Mouse (Mus musculus): Measurements from ENCODE around the gene Tbc1d8b.
"Not testable (repeated sequence)": the region's sequence is repeated elsewhere in the genome, so short reads cannot be mapped to it uniquely, and the experiment has no call there.

Tbc1d8b gene

DNA sequence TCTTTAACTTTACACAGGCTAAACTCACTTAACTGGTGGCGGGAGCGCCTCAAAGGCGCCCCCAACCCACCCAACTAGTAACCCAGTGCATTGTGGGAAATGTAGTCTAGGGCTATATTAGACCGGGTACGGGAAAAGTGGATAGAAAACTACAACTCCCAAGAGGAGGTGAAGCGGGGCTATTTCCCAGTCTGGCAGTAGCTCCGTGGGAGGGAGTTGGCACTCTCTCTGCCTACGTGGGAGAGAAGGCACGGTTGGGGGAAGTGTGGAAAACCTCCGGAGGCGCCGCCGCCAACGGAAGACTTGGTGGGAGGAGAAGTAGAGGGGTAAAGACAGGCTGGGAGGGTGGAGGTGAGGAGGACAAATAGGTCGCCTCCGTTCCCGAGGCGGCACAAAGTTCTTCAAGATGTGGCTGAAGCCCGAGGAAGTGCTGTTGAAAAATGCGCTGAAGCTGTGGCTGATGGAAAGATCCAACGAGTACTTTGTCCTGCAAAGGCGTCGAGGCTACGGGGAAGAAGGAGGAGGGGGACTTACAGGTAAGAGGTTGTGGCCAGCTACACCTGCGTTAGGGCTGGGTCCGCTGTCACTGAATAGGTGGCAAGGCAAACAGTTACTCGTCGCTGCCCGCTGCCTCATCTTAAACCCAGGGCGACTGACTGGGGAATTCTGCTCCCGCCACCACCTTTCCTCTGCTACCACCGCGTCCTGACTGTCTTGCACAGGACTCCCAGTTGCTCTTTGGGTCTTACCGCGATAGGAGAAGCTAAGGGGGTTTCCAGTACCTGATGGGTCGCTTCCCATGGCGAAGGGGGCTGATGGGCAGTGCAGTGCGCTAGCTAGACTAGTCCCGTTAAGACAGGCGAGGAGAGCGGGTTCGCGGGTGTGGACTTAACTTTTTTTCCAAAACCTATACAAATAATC, at the start of gene Tbc1d8b:
Gene Tbc1d8b, plus strand, starts transcription at position 222 of the 921 bp plus-strand sequence.
- DNase-seq = peak; percentile 68

DNA sequence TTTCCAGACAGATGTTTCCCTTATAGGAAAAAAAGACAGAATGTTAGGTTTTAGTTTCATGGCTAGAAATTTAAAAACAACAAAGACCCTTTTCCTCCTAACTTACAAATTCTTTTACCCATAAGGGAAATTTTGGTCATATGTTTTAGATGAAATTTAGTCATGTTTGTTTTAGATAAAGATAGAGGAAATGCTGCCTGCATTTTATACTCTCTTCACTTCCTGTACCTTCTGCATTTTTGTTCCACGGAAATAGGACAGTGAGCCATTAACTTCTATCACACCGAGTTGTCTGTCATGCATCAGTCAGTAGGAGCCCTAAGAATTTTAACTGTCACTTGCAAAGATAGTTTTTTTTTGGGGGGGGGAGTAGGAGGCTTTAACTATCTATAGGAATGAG, 45.1 kb upstream of the Tbc1d8b start:
- no peak for DNase-seq

DNA sequence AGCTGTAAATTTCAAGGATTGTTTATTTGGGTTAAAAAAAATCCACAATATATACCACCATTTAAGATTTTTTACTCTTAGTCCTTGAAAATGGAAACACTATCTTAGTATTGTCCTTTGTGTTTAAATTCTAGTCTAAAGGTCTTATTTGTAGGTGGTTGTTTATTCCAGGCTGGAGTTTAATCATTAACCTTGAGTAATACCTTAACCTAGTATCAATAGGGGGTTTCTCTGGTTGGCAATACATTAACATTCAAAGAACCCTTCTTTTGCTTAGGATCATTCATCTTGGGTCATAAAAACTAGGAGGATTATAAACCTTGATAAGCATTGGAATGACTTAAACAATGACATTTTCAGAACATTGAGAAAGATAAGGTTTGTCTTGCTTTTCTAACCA, 44.4 kb upstream of the Tbc1d8b start:
- DNase-seq = no peak

DNA sequence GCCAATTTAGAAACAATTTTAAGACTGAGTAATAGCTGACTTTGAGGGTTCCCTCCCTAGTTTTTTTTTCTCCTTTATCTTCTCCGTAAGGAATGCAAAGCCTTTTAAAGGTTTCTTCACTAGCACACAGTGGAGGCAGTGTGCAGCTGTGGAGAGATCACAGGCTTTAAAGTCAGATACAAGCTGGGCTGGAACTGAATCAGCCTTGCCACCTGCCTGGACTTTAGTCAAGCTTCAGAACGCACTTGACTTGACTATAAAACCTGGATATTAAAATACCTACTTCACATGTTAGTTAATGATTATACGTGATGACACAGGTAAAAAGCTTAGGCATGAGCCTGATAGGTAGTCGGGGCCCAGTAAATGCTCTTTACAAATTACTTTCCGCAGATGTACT, 32.6 kb upstream of the Tbc1d8b start:
- no peak for DNase-seq

DNA sequence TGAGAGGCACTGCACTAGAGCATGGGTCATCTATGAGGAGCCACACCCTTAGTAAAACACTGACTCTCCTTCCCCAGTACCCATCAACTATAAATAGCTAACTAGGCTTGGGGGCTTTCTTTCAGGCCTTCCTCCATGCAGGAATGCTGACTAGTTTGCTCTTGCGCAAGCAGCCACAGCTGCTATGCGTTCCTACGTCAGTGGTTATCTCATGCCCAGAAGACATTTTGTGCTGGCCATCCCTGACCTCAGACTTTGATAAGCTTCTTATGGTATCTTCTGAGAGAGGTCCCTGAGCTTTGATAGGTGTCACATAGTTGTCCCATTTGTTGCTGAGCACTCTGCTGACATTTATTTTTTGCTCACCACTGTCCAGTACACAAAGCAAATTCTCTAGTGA, 31.5 kb upstream of the Tbc1d8b start:
- DNase-seq = no peak

DNA sequence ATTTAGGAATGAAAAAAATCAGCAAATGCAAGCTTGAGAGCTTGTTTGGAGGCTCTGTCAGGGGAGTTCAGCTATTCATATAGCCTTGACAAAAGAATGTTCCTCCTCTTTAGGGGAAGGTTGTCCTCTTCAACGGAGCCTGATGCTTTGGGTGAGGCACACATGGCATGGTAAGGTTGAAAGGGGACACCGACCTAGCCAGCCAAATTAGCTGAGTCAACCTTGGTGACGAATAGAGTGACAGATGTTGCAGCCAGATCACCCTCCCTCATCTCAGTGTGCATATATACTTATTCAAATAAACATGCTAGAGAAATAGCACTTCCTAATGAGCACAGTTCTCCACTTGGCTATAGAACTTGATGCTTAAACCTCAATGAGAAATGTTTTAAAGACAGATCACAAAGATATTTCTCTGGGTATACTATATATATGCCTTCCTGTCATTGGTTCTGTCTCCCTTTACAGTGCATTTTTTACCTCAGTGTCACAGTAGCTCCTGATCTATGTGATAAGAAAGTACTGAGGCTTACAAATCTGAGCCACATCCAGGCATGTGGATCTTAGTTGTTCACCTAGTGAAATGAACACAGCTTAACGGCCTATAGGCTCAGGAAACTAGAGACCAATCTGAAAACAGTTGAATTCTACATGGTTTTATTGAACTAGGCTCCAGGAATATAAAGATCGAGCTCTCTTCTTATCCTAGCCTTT, 30.3 kb upstream of the Tbc1d8b start:
- DNase-seq = no peak

DNA sequence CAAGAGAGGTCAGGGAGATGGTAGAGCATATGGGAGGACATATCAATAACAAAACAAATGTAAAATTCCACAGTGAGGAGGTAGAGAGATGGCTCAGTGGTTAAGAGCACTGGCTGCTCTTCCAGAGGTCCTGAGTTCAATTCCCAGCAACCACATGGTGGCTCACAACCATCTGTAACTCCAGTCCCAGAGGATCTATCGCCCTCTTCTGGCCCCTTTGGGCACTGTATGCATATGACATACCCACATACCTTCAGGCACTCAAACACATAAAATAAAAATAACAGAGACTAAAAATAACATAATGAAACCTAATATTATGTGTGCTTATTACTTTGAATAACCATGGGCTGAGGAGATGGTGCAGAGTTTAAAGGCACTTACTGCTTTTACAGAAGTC, 22.7 kb upstream of the Tbc1d8b start:
- no peak for DNase-seq

DNA sequence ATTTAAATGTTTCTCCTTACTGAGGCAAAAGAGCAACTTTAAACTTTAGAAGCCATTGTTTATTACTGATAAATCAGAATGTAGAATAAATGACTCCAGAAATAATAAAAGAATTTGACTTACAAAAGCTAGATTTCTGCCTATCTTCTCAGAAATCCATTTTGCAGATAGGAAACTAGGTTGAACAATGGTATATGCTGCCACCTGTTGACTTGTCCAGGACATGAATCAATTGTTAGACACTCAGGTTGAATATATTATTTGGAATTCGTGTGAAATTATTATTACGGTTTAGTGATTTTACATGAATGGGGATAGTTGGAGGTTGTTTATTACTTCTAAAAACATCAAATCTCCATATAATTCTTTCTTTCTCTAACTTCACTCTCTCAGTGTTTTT, 19.0 kb upstream of the Tbc1d8b start:
- peak; percentile 4 for DNase-seq

DNA sequence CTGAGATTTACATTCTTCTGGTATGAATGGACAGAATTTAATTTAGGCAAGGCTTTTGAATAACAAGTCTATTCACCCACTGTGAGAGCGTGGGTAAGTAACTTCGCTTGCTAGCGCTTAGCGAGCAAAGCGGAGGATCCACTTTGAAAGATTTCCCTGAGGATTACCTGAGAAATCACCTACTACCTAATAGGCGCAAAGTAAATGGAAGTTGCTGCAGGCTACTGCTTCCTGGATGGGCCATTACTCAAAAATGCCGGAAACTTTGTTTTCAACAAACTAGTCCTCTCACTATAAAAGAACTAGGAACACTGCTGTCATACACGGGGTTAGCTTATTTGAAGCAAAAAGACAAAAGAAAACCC, 404 bp upstream of the Tbc1d8b start:
- no peak for DNase-seq

DNA sequence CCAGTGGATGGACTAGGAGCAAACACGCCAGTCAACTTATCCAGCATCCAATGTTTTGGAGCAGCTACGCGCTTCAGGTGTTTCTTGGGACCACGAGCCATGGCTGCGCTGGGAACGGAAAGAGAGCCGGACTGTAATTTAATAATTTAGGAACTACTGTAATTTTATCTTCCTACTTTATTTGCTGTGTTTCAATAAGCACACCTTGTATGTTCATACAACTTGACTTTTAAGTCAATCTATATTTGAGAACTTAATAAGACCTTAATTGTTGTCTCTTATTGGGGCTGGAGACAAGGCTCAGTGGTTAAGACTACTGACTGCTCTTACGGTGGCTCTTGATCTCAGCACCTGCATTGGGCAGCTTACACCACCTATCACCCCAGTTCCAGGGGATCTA, 29.6 kb downstream of the Tbc1d8b start, which contains the start of gene Gm15013:
Gene Gm15013, minus strand, starts transcription at position 101 of the 400 bp plus-strand sequence.
- DNase-seq = no peak

DNA sequence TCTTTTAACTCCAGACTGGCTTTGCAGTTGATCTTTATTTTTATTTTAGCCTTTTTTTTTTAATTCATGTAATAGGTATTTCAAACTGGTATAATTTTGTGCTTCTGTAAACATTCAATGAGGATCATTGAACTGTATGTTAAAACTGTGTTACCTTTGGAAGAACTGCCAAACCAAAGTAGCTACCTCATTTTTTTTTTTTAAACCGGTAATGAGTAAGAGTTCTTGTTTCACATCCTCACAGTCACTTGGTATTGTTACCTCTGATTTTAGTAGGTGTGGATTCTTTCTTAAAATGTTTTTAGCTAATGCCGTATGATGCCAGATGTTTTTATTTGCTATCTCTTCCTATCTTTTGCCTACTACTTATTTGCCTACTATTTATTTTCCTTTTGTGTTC, 37.6 kb downstream of the Tbc1d8b start:
- DNase-seq = no peak

DNA sequence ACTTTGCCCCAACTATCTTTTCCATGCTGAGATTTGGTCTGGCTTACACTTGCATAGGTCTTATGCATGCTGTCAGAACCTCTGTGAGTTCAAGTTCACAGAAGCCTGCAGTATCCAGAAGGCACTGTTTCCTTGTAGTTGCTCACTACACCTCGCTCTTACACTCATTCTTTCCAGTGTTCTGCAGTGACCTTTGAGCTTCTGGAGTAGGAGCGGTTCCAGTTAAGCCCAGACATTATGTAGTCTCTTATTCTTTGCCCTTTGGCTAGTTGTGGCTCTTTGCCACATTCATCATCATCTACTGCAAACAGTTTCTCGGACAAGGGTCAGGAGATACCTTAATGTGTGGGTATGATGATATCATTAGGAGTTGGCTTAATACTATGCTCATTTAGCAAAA, 45.7 kb downstream of the Tbc1d8b start:
- DNase-seq = no peak

DNA sequence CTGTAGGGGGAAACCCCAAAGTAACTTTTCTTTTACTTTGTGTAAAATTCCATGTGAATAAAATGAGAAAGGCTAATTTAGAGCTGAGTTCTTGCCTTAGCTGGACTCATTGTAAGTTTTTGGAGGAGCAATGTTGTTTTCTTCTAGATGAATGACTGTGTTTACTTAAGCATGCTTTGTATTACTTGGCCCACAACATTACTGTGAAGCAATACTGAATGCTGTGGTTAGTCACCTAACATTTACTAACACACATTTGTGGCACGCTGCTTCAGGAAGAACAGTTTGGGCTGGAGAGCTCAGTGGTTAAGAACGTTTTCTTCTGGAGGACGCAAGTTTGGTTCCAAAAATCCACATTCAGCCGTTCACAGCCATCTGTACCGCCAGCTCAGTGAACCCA, 52.3 kb downstream of the Tbc1d8b start:
- DNase-seq = no peak

DNA sequence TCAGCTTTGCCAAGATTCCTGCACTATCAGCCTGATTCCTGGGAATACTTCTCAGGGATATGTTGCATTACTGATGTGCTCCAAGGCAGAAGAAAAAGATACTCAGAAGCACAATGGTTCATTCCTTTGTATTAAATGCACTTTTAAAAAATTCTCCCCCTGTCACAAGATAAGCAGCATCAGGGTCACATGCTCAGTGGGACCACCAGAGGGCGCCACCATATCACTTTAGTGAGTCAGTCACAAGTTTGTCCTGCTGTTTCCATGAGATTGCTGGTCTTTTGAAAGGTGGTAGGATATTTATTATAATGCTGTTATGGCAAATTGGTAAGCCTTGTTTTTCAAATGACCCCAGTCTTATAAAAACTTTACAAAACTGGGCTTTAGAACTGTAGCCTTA, 67.1 kb downstream of the Tbc1d8b start:
- DNase-seq = peak; percentile 45

DNA sequence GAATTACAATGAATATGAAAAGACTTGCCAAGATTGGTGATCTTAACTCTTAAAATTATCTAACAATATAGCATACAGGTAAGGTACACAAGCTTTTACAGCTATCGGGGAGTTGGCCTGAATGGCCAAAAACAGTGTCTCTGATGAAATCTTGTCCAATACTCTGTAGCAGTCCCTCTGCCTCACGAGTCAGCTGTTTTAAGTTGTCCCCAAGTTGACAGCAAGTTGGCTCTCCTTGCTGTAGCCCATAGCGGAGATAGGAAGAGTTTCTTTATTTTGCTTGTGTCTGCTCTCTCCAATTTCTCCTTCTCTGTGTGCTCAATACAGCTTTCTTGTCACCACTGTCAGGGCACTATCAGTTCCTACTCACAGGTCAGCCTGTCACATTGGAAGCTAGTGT, 73.8 kb downstream of the Tbc1d8b start:
- not testable (repeated sequence) for DNase-seq

DNA sequence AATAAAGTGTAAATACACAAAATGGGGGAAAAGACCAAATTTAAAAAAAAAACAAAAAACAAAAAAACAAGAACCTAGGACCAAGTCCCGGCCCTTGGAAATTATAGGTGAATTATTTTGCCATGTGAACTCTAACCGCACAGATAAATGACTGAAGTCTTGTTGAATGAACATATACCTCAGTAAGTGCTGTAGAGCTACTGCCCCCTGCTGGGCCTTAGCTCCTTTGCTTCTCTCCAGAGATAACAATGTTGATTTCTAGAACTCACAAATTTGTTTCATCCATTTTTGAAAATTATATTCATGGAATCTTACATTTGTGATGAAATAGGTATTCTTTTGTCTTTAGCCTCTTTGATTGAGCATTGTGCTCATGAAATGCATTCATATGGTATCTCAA, 77.8 kb downstream of the Tbc1d8b start:
- peak; percentile 25 for DNase-seq

DNA sequence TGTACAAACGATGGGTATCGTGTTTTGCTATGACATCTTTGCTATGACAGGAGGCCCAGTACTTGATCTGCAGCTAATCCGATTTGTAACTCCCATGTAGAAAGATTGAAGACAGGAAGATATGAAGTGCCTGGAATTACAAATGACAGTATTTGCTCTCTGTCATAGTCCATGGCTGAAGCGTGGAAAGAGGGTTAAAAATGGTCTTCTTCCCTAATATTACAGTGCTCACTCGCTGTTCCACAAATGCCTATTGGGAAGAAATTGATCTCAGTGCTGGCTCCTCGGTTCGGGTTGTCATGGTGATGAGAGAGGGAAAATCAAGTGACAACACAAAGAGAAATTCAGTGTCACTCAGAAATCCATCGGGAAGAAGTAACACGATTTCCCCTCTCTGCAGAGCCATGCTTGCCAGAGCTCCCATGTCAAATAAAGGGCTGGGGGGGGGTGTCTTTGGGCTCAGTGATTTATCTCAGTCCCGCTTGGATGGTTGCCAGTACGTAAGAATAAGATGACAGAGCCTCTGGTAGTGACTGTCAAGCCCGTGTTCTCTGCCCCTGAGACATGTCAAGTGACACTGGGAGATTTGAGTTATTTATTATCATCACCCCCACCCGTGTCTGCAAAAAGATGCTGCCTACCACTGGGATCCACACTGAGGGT, 85.3 kb downstream of the Tbc1d8b start:
- DNase-seq = no peak

DNA sequence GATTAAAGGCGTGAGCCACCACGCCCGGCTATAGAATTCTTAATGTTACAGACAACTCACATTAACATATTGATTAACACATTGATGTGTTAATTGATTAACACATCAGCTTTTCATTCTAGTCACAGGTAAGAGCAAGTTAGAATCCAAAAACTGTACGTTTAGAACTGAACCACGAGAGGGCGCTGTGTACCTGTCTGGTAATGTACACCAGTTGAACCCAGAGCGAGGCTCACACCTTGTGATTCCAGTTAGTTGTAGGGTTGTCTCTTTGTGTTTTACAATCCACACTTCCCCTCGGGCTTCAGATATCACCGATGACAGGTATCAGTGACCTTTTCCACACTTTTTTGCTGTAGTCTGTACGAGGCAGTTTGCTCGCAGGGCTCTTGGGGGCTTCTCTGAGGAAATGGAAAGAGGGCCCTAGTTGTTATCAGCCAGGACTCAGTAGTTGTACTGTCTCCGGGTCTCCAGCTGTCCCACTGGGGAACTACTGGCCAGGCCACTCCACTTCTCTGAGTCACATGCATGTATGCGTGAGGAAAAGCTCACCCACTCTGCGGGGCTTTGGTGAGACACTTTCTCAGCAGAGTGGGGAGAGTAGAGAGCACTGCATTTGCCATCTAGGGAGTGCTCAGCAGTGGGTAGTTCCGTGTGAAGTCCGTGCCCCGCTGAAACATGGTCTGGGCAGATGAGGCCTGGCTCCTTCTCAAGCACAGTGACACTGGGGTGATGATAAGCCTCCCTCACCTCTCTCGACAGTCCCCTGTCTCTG, 89.7 kb downstream of the Tbc1d8b start:
- peak; percentile 39 for DNase-seq

DNA sequence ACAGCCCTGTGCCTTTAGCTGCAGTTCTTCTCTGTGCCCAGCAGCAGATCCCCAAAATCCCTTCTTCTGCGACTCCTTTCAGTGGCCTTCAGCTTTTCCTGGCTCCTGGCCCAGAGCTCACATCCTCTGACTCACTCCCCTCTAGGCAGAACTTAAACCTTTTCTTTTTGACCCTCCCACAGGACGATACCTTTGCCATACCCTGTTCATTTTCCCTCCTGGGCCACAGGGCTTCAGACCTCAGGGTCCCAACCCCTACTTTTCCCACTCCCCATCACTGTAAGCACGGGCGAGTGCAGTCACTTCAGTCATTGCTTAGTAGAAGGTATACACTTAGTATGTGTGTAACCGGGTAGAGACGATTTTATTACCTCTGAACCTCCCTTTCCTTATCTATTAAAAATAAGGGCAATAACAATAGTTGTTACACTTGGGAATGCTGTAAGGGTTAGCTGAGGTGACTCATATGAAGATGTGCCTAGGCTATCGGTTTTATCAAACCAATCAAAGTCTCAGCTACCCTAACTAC, 90.4 kb downstream of the Tbc1d8b start:
- DNase-seq = no peak

DNA sequence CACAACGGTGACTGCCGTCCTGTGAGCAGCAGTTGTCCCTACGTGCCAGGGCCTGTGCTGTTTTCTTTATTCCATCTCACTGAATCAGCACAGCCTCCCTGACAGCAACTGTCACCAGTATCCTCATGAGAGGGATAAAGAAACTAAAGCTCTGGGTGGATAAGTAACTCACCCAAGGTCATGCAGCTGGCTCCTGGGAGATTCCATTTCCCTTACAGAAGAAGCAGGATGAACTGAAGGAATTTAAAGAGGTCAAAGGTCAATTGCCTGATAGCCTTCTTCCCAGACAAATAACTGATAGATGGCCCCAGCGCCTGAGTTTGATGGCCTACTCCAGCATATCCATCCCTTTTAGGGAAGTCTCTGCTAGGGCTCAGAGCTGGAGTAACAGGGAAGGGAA, 92.6 kb downstream of the Tbc1d8b start:
- DNase-seq = no peak

DNA sequence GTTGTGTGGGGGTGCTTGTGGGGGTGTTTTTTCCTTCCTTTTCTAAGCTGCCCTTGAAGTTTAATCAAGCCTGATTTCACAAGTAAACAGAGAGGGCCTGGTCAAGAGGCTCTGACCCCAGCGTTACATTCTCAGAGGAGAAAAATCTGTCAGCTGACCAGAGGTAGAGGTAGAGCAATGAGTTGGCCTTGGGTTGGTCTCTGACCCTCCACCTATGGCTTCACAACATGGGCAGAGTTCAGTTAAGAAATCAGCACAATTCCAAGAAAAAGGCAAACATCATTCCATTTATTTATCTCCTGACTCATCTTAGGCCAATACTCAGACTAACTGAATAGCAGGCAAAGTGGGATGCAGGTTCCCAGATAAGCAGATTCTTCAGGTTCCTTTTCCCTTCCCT, 94.1 kb downstream of the Tbc1d8b start:
- DNase-seq = no peak

DNA sequence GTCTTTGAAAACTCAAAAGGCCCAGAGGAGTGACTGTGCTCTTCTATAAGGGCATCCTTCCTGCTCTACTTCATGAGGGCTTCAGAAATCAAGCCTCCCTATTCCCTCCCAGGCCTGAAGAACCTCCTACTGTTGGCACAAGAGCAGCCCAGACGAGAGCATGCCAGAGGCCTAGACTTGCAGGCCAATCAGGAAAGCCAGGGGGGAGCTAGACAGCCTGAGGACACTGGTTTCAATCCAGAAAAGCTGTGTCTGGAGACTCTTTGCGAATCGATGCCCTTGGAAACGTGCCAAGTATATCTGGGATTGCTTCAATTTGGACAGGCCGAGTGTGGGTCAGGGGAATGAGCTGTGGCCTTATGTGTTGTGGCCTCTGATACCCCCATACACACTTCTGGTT, 94.6 kb downstream of the Tbc1d8b start:
- DNase-seq = no peak

DNA sequence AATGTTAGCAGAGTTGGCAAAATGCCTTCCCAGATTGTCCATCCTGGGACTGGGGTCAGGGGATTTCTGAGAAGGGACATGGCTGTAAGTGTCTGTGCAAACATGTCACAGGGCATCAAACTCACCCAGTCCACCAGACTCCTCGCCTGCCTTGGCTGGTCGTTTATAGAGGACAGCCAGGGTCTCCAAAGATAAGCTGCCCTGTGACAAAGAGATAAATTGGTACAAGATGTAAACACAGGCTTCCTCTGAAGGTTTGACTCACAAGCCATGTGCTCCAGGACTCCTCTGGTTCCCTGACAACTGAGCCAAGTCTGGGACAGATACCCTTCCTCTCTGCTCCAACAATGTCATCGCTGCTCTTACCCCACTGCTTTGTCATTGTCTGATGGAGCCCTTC, 96.2 kb downstream of the Tbc1d8b start:
- DNase-seq = no peak
